Mouse (Mus musculus) bone marrow macrophage, adult 2 months (primary cell): ENCODE measurements around the gene Prkaa2. TPM values are rescaled to one million over a fixed set of nuclear protein-coding genes. Genes with fewer than 3 reads are reported as not detected.

Experiments used
- H3K27ac ChIP-seq: 2 replicates; pipeline ENCODE4 v1.5.1; 2012; ENCODE audit warnings: low read depth, low read length; ENCODE audit not compliant: insufficient read depth
- H3K4me1 ChIP-seq: 2 replicates; pipeline ENCODE4 v1.6.1; 2012; ENCODE audit warnings: low read length; ENCODE audit not compliant: control insufficient read depth, insufficient read depth
- H3K4me3 ChIP-seq: 2 replicates; pipeline ENCODE4 v1.5.1; 2012; ENCODE audit warnings: mild to moderate bottlenecking, low read length, moderate library complexity; ENCODE audit not compliant: insufficient read depth
- CTCF ChIP-seq: IDR thresholded peaks from 2 replicates; pipeline ENCODE4 v1.5.1; 2012; ENCODE audit warnings: low read depth, mild to moderate bottlenecking, low read length, moderate library complexity
- POLR2A ChIP-seq: IDR thresholded peaks from 2 replicates; pipeline ENCODE4 v1.6.1; 2012; ENCODE audit warnings: mild to moderate bottlenecking, low read depth, low read length, borderline replicate concordance
- polyA plus RNA-seq: library from polyadenylated mRNA; stranded (reverse); fragments of >200 nt; gene quantifications from 2 replicates; pipeline ENCODE4 v1.2.4, GENCODE M21; 2012; ENCODE audit not compliant: missing spikeins, insufficient read depth, insufficient read length

Prkaa2 gene
- polyA plus RNA-seq, 1 experiment, result 0.09 TPM

DNA sequence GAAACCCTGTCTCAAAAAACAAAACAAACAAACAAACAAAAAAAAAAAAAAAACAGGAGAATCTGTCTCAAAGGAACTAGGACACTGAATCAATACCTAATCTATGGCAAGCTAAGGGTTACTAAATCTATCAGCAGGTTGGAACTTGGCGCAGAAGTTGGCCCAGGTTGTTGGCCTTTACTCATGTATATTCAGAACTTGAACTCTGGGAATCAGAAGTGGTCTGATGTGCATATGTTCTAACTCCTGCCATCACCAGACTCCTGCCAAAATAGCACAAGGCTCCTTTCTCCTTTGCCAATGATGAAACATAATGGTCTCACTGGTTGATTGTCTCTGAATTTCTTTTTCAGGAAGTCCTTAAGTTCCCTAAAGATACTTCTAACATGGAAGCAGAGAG, 15.7 kb downstream of the Prkaa2 start:
- TF ChIP-seq CTCF (no peak), POLR2A (no peak)
- no peak overlapping the region for H3K4me3 ChIP-seq
- H3K27ac ChIP-seq, result no peak overlapping the region
- peaks cover 4% of the 10 kb centered on the region; the same call in 1 of the 2 replicates for H3K4me1 ChIP-seq

DNA sequence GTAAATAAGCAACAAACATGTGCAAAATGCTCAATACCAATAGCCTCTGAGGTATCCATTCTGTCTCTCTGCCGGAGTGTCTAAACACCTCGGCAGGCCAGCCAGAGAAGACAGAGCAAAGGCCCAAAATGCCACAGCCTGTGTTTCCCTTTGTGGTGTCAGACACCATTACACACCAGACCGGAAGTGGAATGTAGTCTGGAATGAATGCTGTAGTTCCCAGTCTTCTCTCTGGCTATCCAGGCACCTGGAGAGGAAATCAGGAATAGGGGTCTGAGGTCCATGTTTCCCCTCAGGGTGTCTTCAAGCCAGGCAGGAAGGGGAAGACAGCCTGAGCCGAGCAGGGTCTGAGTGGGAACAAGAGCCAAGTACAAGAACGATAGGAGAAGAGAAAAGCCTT, 19.3 kb downstream of the Prkaa2 start:
- Histone ChIP-seq H3K4me1 (peaks cover 4% of the 10 kb centered on the region; the same call in 1 of the 2 replicates), H3K4me3 (no peak overlapping the region), H3K27ac (no peak overlapping the region)
- no peak for TF ChIP-seq CTCF
- no peak for TF ChIP-seq POLR2A

DNA sequence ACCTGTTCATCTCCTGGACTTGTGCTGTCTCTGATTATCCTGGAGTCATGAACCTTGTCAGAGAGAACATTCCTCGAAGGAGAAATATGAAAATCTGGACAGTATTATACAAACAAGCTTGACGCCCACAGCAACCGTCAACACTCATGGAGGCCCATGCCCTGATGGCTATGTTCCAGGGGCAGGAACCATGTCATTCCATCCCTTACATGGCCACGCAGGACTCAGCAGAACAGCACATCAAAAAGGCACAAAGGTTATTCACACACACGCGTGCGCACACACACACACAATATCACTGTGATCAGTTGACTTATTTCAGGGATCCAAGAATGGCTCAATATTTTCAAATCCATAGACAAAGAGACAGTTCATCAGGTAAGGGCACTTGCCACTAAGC, 20.3 kb downstream of the Prkaa2 start:
- Histone ChIP-seq H3K27ac (no peak overlapping the region), H3K4me3 (no peak overlapping the region), H3K4me1 (peaks cover 4% of the 10 kb centered on the region; the same call in 1 of the 2 replicates)
- TF ChIP-seq CTCF, result no peak
- TF ChIP-seq POLR2A, result no peak

DNA sequence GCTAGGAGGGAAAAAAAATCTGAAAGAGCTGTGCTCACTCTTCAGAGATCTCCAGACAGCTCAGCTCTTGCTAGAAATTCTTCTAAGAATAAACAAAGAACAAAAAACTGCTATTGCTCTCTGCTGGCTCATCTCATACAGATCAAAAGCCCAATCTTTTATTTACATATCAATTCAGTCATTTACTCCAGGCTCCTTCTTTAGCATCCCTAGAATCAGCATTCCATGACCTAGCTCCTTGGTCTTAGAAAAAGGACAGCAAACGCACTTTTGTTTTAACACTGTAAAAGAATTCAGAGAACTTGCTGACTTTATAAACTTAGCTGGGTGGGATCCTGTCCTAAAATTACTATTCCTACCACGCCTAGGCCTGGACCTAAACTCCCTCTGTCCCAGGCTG, 21.0 kb downstream of the Prkaa2 start:
- H3K4me3 ChIP-seq, result no peak overlapping the region
- H3K27ac ChIP-seq, result no peak overlapping the region
- TF ChIP-seq CTCF (no peak), POLR2A (no peak)
- no peaks in the 10 kb centered on the region for H3K4me1 ChIP-seq

DNA sequence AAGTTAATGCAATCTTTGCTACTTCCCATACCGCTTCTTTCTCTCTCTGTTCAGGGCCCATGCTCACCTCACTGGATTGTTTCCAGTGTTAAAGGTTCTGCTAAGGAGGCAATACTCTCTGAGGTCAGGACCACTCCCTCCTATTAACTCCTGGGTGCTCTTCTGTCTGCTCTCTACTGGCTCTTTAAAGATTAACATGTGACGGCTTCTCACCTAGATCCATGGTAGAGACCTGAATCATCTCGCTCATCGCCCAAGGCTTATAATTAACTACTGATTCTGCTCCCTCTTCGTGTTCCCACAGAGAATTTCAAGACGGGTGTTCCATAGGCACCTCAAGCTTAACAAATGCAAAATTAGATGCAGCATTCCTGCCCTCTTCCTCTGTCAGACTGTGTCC, 33.5 kb downstream of the Prkaa2 start:
- no peak for TF ChIP-seq CTCF
- TF ChIP-seq POLR2A, result no peak
- H3K4me3 ChIP-seq, result no peak overlapping the region
- H3K27ac ChIP-seq, result no peak overlapping the region

DNA sequence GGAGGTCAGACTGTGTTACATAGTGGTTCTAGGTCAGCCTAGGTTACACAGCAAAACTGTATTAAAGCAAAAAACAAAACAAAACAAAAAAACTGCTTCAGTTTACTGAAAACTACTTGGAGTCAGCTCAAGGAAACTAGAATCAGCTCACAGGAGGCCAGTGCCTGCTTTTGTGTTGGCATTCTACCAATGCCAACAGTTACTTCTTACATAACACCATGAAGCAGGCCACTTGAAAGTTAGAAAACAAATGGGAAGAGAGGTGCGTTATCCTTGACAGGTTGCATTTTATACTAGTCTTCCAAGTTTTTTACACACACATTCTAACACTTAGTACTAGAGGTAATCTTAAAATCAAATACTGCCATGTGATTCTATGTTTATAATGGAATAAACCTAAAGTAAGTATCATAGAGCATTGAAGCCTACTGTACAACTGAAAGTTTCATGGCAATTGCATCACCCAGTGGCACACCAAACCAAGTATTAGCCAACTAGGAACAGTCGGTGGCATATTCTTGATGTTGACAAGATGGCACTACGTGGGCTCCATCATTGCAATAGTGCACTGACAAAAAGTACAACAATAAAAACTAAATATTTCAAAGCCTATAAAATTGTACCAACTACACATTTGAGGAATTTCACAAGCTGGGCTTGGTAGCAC, 37.8 kb downstream of the Prkaa2 start:
- Histone ChIP-seq H3K4me1 (peaks cover 2% of the 10 kb centered on the region; the same call in 1 of the 2 replicates), H3K4me3 (no peak overlapping the region), H3K27ac (no peak overlapping the region)
- TF ChIP-seq CTCF, result no peak
- no peak for TF ChIP-seq POLR2A

More for the DNA sequence above, 33.5 kb downstream of the Prkaa2 start:
- peaks cover 2% of the 10 kb centered on the region; the same call in 1 of the 2 replicates for H3K4me1 ChIP-seq

DNA sequence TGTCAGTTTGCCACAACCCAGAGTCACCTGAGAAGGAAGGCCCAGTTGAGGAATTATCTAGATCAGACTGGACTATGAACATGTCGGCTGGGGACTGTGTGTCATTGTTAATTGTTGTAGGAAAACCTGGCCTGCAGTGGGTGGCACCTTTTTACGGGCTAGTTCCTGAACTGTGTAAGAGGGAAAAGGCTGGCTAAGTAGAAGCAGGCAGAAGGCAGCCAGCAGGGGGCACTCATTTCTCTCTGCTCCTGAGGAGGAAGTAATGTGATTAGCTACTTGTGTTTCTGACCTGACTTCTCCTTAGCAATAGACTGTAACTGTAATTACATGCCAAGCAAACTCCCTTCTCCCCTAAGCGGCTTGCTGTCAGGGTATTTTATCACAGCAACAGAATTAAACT, 38.7 kb downstream of the Prkaa2 start:
- peaks cover 2% of the 10 kb centered on the region; the same call in 1 of the 2 replicates for H3K4me1 ChIP-seq
- H3K27ac ChIP-seq, result no peak overlapping the region
- TF ChIP-seq POLR2A (no peak), CTCF (peak; percentile 61)
- no peak overlapping the region for H3K4me3 ChIP-seq

DNA sequence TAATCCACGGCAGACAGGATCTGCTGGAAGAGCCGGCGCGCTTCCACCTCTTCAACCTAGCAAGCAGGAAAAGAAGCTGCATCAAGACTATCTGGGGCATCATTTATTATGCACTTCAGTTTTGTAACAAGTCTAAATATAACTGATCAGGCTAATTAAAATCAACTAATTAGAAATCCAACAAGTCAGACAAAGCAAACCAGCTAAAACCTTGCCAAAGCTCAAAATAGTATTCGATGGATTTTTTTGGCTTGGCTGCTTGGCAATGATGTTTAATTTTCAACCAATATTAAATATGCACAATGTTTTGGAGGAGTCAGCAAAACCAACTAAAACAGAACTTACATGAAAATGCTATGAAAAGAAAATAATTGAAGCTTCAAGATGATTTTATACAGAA, 58.4 kb downstream of the Prkaa2 start:
- Histone ChIP-seq H3K27ac (no peak overlapping the region), H3K4me3 (no peak overlapping the region), H3K4me1 (no peaks in the 10 kb centered on the region)
- no peak for TF ChIP-seq CTCF
- TF ChIP-seq POLR2A, result no peak

DNA sequence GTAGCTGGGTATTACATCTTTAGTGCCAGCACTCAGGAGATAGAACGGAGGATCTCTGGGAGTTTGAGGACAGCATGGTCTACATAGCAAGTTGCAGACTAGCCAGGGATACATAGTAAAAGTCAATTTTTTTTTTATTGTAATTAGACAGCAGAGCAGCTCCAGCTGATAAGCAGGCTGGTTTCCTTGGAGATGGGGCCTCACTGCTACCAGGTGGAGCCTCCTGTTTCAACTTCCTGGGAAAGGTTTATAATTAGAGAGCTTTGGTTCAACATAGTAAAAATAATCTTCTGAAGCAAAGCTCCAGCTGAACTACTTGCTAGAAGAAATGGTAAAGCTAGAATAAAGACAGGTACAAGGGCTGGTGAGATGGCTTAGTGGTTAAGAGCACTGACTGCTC, 59.6 kb downstream of the Prkaa2 start:
- H3K4me3 ChIP-seq, result no peak overlapping the region
- no peaks in the 10 kb centered on the region for H3K4me1 ChIP-seq
- H3K27ac ChIP-seq, result no peak overlapping the region
- TF ChIP-seq CTCF (no peak), POLR2A (no peak)

DNA sequence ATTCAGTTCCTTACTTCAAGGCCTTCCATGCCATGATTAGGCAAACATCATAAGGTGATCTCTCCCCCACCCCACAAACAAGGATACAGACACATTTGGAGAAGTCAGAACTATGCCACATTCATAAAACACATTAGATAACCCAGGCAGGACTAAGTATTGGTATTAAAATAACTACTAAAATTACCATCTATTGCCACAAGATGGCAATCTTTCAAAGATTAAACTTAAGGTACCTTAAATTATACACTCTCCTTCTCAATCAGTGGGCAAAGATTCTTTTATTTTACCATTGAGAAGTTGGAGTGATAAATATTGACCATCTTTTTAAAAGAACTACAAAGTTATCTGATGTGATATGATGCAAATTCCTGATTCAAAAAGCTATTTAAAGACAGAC, 75.4 kb downstream of the Prkaa2 start:
- H3K4me1 ChIP-seq, result no peaks in the 10 kb centered on the region
- TF ChIP-seq POLR2A (no peak), CTCF (no peak)
- no peak overlapping the region for H3K27ac ChIP-seq
- no peak overlapping the region for H3K4me3 ChIP-seq
